8 mouse cellular contexts compared by ENCODE assay signal in the genomic region with DNA sequence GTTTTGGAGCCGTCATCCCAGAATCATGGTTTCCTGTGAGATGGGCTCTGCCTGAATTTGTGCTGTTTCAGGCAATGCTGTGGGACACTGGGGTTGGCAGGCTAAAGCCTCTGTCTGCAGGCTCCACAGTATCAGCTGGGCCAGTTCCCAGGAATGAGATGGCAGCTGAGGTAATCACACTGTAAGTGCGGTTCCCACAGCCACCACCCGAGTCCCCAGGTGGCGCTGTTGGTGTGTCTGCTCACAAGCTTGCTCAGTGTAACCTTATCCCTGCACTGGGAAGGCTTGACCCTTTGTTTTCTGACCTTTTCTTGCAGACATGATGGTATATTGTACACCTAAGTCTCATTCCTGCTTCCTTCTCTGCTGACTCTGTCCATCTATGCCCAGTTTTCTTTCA. TPM values are rescaled to one million over a fixed set of nuclear protein-coding genes. Genes with fewer than 3 reads are reported as not detected.
A peak's percentile ranks its signal among the peaks of the same experiment; 100 is the strongest.
DNase-seq lines count a peak whose midpoint lies in the region; ATAC-seq lines count a peak whose summit lies in the region.

No protein-coding gene starts in this region.

- no peaks in the 10 kb centered on the region for H3K9me3 ChIP-seq in midbrain, embryonic 13.5 days

- H3K27ac ChIP-seq in midbrain, embryonic 13.5 days, result no peak overlapping the region

- no peaks in the 10 kb centered on the region for H3K27me3 ChIP-seq in midbrain, embryonic 13.5 days

- DNase-seq in frontal cortex, postnatal 25 days (ENCODE audit: low spot score in 2 of 2), result no peak
- peak; percentile 63 for DNase-seq in ES-CJ7 (ENCODE audit: low read depth, low spot score)
- peak; percentile 67 to 84 for DNase-seq in cerebellum, postnatal 25 days
- DNase-seq in heart, postnatal 10 days, result peak; percentile 59 to 71
- peak; percentile 78 to 82 for DNase-seq in kidney, postnatal 4 days

- 18% methylated on average over 4 of the region's 4 CpGs for WGBS in midbrain, embryonic 13.5 days

- no peak overlapping the region for H3K9ac ChIP-seq in midbrain, embryonic 13.5 days (replicated peaks)

- no peaks in the 10 kb centered on the region for H3K4me1 ChIP-seq in midbrain, embryonic 13.5 days (replicated peaks)

- no peak overlapping the region for H3K4me2 ChIP-seq in midbrain, embryonic 13.5 days (replicated peaks)

- H3K36me3 ChIP-seq in midbrain, embryonic 13.5 days, result no peaks in the 10 kb centered on the region

- peak; percentile 93 for ATAC-seq in frontal cortex, adult (ENCODE audit: low TSS enrichment)
- peak; percentile 76 for ATAC-seq in midbrain, embryonic 13.5 days
- no peak for ATAC-seq in activated CD4-positive, CD25-positive, alpha-beta regulatory T cell, adult 4 months

- no peak overlapping the region for H3K4me3 ChIP-seq in midbrain, embryonic 13.5 days (replicated peaks)

- intact Hi-C loops in heart, postnatal 10 days (cut with DNase I), result loop anchor here (1.0 to 10.0 kb wide), 2 partner anchors 408 to 495 kb away; a partner anchor contains a TSS

RNA-seq across cellular contexts. Expression of a gene that starts 24.5 kb away (rescaled TPM):
- 10 to 100 TPM; 20.7 to 22.4 TPM for total RNA-seq in heart, postnatal 10 days (2021)
- polyA plus RNA-seq in midbrain, embryonic 13.5 days (2015; fragmentation: Nextera tagmentation; extraction: Ambion mirVana), result 7.2 and 7.6 TPM in 2 replicates
- 1 to 10 TPM; 1.5 to 2.3 TPM for polyA plus RNA-seq in activated CD4-positive, CD25-positive, alpha-beta regulatory T cell, adult 4 months (2017; shearing (Covaris generic))

Comparison
In these comparisons a context has a peak if more than half of its experiments do, and no peak if none do; other contexts are left out.
1. DNase-seq: peak in ES-CJ7 (single experiment), cerebellum, postnatal 25 days (2 of 2), heart, postnatal 10 days (2 of 2) and kidney, postnatal 4 days (2 of 2); none in frontal cortex, postnatal 25 days (0 of 2).